Mouse (Mus musculus): ENCODE data around the gene Mllt10. TPM values are rescaled to one million over a fixed set of nuclear protein-coding genes. Genes with fewer than 3 reads are reported as not detected.

Gene Mllt10
- polyA plus RNA-seq, 1 experiment: 433 TPM

DNA sequence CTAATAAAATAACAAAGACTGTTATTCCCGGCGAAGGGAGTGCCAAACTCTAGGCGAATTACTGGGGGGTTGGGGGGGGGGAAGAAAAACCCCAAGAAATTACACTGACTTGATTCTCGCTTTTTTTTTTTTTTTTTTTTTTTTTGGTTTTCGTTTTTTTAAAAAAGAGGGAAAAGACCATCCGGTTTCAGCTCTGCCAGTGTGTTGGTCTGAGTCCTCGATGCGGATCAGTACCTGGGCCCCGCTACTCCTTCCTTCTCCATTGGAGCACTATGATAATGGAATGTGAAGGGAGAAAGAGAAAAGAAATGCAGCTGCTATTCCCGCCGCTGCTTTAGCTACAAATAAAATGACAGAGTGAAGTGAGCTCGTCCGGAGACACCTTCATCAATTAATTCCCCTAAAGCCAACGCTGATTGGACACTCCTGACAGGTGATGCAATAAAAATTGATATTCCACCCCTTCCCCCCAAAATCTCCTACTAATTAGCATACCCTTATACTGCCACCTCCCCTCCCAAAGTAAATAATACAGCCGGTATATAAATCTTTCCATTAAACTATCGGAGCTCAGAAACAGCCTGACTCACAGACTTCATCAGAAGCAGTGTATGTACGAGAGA lies 6.5 kb upstream of the Mllt10 start, which contains the start of gene Skida1:
Gene Skida1 (minus strand): TSS at position 599 of the 623 bp plus-strand sequence.
- WGBS: 9% methylated on average over 17 of the region's 17 CpGs
- peak within 1 kb of the TSS; percentile 93 for H3K27ac ChIP-seq (ENCODE audit: insufficient read depth, low read depth, low read length)
- H3K4me1 ChIP-seq (ENCODE audit: control insufficient read depth, insufficient read depth, low read length): peaks cover 4% of the 10 kb centered on the region; the same call in 1 of the 2 replicates
- peak within 1 kb of the TSS; percentile 62 for H3K4me3 ChIP-seq (ENCODE audit: insufficient read depth, low read depth, low read length)
- TF ChIP-seq POLR2A (IDR thresholded peaks at IDR 0.05; ENCODE audit: insufficient read depth, low read depth, low read length): no peak

DNA sequence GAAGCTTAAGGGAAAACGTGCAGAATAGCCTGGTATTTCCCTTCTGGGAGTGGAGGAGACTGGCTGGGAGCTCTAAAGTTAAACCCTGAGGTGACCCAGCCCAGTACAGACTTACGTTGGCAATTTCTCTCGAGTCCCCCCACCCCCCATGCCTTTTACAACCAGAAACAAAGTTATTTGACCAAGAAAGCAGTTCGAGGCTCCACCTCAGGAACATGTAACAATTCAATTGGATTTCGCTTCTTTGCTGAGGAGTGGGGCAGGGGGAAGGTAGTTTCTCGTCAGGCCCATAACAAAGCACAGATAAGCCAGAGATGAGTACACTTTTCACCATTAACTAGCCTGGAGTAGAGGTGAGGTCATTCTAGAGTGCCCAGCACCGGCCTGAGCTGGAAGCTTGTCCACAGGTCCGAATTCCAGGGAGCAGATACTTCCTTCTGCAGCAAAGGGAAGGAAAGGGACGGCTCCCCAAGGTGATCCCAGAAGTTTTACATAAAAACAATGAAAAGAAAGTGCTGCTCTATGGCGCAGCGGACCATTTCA lies 5.7 kb upstream of the Mllt10 start:
- TF ChIP-seq POLR2A (IDR thresholded peaks at IDR 0.05; ENCODE audit: insufficient read depth, low read depth, low read length) (no peak), CTCF (IDR thresholded peaks at IDR 0.05; ENCODE audit: insufficient read depth, low read depth, low read length) (no peak)
- H3K4me1 ChIP-seq (ENCODE audit: control insufficient read depth, insufficient read depth, low read length): peaks cover 4% of the 10 kb centered on the region; the same call in 1 of the 2 replicates
- WGBS: 54% methylated on average over 11 of the region's 11 CpGs
- peak overlapping the region; percentile 20; the same call in 1 of the 2 replicates for H3K27ac ChIP-seq (ENCODE audit: insufficient read depth, low read depth, low read length)
- no peak overlapping the region for H3K4me3 ChIP-seq (ENCODE audit: insufficient read depth, low read depth, low read length)

DNA sequence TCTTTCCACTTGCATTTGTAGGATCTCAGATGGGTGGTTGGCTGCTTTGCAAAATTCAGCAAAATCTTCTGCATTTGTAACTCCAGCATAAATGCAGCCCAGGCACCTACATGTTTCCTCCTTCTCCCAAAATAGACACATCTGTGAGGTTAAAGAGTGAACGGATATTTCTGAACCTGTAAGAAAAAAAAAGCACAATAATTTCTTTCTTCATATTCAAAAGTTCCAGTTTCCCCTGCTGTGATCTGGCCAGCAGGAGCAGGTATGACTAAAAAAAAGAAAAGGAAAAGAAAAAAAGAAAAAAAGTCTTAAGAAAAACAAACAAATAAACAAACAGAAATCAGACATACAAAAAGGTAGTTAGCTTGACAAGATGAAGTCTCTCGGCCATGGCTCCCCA lies 5.0 kb upstream of the Mllt10 start:
- peak overlapping the region; percentile 20; the same call in 1 of the 2 replicates for H3K27ac ChIP-seq (ENCODE audit: insufficient read depth, low read depth, low read length)
- 60% methylated on average over 2 of the region's 2 CpGs for whole genome bisulfite sequencing
- TF ChIP-seq CTCF (IDR thresholded peaks at IDR 0.05; ENCODE audit: insufficient read depth, low read depth, low read length): no peak
- TF ChIP-seq POLR2A (IDR thresholded peaks at IDR 0.05; ENCODE audit: insufficient read depth, low read depth, low read length): no peak
- no peak overlapping the region for H3K4me3 ChIP-seq (ENCODE audit: insufficient read depth, low read depth, low read length)
- peaks cover 4% of the 10 kb centered on the region; the same call in 1 of the 2 replicates for H3K4me1 ChIP-seq (ENCODE audit: control insufficient read depth, insufficient read depth, low read length)

DNA sequence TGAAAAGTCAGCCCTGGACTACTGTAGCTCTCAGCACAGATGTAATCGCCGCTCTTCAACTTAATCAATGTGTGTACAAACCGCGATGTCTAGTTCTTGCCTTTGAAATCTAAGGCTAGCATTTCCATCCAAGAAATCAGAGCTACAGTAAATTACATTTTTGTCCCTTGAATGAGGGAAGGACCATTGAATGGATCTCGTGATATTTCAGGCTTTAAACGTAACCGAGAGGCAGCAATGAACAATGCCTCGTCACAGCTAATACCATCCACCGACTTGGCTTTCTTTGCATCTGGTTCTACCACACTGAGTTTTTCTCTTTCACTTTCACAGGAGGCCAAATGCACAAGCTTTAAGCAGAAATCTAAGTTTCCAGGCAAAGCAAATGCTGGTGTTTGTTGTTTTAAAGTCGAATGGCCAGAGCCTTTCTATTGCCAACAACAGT lies 4.5 kb upstream of the Mllt10 start:
- 62% methylated on average over 10 of the region's 10 CpGs for WGBS

DNA sequence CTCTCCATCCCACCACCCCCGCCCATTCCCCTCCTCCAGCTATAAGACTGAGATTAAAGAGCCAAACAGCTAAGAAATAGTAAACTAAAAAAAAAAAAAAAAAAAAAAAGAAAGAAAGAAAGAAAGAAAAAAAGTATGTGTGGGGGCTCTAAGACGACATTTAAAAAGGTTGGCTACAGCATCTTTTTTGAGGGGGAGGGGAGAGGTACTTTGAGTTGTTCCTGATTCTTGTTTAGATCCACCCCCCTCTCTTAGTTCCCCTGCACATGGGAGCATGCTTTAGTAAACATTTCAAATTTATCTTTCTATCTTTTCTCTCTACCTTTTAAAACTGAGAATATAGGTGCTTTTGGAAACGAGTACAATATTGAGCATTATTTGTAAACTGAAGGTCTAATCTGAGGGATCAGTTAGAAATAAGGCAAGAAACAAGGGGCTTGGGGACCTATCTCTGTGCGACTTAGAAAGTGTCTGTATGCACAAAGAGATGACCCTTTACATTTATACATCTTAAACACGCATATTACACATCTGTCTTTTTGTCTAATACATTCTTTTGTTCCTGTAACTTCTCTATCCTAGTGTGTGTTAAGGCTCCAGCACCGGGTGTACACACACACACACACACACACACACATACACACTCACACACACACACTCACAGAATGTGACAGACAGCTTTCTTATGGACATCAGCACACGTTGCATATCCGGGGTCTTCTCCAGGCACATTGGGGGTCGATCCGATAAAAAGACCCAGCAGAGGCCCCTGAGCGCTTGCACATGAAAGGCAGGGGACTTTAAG lies 3.8 kb upstream of the Mllt10 start:
- WGBS: 72% methylated on average over 11 of the region's 11 CpGs
- Histone ChIP-seq H3K4me3 (ENCODE audit: insufficient read depth, low read depth, low read length) (no peak overlapping the region), H3K4me1 (ENCODE audit: control insufficient read depth, insufficient read depth, low read length) (peaks cover 4% of the 10 kb centered on the region; the same call in 1 of the 2 replicates), H3K27ac (ENCODE audit: insufficient read depth, low read depth, low read length) (peak overlapping the region; percentile 19; the same call in 1 of the 2 replicates)
- TF ChIP-seq CTCF (IDR thresholded peaks at IDR 0.05; ENCODE audit: insufficient read depth, low read depth, low read length) (no peak), POLR2A (IDR thresholded peaks at IDR 0.05; ENCODE audit: insufficient read depth, low read depth, low read length) (no peak)

More for the DNA sequence above, 4.5 kb upstream of the Mllt10 start:
- Histone ChIP-seq H3K4me3 (ENCODE audit: insufficient read depth, low read depth, low read length) (no peak overlapping the region), H3K4me1 (ENCODE audit: control insufficient read depth, insufficient read depth, low read length) (peaks cover 4% of the 10 kb centered on the region; the same call in 1 of the 2 replicates), H3K27ac (ENCODE audit: insufficient read depth, low read depth, low read length) (peak overlapping the region; percentile 19; the same call in 1 of the 2 replicates)
- TF ChIP-seq CTCF (IDR thresholded peaks at IDR 0.05; ENCODE audit: insufficient read depth, low read depth, low read length) (no peak), POLR2A (IDR thresholded peaks at IDR 0.05; ENCODE audit: insufficient read depth, low read depth, low read length) (no peak)

DNA sequence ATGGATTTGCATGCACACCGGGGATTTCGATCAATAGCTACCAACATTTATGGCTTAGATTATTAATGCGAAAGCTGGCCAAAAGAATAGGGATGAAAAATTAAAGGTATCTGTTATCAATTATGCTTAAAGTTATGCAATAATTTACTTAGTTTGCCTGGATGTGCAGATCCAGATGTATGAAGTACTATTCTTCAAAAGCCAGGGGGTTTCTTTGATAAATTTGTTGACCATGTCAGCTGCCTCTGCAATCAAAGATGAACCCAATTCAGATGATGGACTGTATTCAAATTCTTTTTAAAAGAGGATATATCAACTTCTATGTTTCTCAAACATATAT lies 3.2 kb upstream of the Mllt10 start:
- WGBS: 94% methylated on average over 3 of the region's 3 CpGs
- no peak overlapping the region for H3K27ac ChIP-seq (ENCODE audit: insufficient read depth, low read depth, low read length)
- TF ChIP-seq POLR2A (IDR thresholded peaks at IDR 0.05; ENCODE audit: insufficient read depth, low read depth, low read length) (no peak), CTCF (IDR thresholded peaks at IDR 0.05; ENCODE audit: insufficient read depth, low read depth, low read length) (no peak)

DNA sequence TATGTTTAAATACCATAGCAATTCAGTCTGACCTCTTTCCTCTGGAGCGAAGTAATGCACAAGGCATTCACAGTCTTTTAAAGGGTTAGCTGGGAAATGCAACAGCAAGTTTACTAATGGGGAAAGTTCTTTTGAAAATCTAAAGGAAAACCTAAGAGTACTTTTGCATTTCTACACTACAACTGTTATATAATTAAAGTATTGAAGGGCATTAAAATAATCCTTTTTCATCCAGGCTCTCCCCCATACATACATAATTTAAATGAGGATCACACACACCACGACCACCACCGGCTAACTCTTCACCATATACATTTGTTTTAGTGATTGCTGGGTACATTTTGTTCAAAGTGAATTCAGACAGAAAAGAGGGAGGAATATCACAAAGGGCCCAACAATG lies 2.5 kb upstream of the Mllt10 start:
- 94% methylated on average over 3 of the region's 3 CpGs for WGBS
- no peak overlapping the region for H3K27ac ChIP-seq (ENCODE audit: insufficient read depth, low read depth, low read length)
- no peak for TF ChIP-seq POLR2A (IDR thresholded peaks at IDR 0.05; ENCODE audit: insufficient read depth, low read depth, low read length)
- TF ChIP-seq CTCF (IDR thresholded peaks at IDR 0.05; ENCODE audit: insufficient read depth, low read depth, low read length): no peak
- no peak overlapping the region for H3K4me3 ChIP-seq (ENCODE audit: insufficient read depth, low read depth, low read length)
- H3K4me1 ChIP-seq (ENCODE audit: control insufficient read depth, insufficient read depth, low read length): peaks cover 4% of the 10 kb centered on the region; the same call in 1 of the 2 replicates

More for the DNA sequence above, 3.2 kb upstream of the Mllt10 start:
- no peak overlapping the region for H3K4me3 ChIP-seq (ENCODE audit: insufficient read depth, low read depth, low read length)
- H3K4me1 ChIP-seq (ENCODE audit: control insufficient read depth, insufficient read depth, low read length): peaks cover 4% of the 10 kb centered on the region; the same call in 1 of the 2 replicates

DNA sequence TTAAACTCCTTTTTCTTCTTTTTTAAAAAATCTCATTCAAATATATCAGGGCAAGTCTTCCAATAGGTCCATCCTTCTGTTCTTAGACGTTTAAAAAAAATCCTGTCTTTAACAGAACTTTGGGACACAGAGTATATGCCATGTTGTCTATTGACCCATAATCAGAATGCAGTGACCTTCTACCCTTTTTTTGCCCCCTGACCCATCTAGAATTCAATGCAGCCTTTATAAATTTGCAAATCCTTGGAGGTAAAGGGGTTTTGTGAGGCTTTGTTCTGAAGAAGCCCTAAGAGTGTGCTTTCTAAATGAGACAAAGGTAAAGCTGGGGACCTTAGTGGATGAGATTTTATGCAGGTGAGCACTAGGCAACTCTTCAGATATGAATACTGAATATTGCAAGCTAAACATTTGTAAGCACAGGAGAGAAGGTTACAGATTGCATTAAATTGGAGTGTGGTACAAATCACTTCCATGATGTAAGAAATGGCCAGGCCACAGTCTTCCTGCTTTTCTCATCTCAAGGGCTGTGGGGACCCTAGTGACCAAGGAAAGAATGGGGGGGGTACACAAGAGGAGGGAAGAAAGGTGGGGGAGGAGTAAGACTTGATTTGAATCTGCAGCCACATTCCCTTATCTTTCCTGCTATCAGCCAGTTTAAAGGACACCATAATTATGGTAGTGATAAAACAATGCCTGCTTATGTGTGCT lies 1.6 kb upstream of the Mllt10 start:
- 96% methylated on average over 1 of the region's 1 CpGs for WGBS
- TF ChIP-seq POLR2A (IDR thresholded peaks at IDR 0.05; ENCODE audit: insufficient read depth, low read depth, low read length) (no peak), CTCF (IDR thresholded peaks at IDR 0.05; ENCODE audit: insufficient read depth, low read depth, low read length) (no peak)
- no peak overlapping the region for H3K4me3 ChIP-seq (ENCODE audit: insufficient read depth, low read depth, low read length)
- peaks cover 4% of the 10 kb centered on the region; the same call in 1 of the 2 replicates for H3K4me1 ChIP-seq (ENCODE audit: control insufficient read depth, insufficient read depth, low read length)
- H3K27ac ChIP-seq (ENCODE audit: insufficient read depth, low read depth, low read length): no peak overlapping the region
